Mouse (Mus musculus) forebrain, embryonic 16.5 days (tissue): ENCODE measurements around the gene Kit. TPM values are rescaled to one million over a fixed set of nuclear protein-coding genes. Genes with fewer than 3 reads are reported as not detected.

ENCODE experiments used
- ATAC-seq: fragments of 200-750 bp; cut with Nextera tagmentation; 2 replicates; pipeline ENCODE4 v1.8.0; 2017; ENCODE audit warnings: mild to moderate bottlenecking, moderate library complexity
- H3K27ac ChIP-seq: fragments of 300-500 bp; sonication (generic); 2 replicates; pipeline ENCODE4 v1.5.1; 2014; ENCODE audit warnings: low read length, control low read depth
- H3K27me3 ChIP-seq: fragments of 300-500 bp; sonication (generic); replicated peaks from 2 replicates; pipeline ENCODE4 v1.6.1; 2014; ENCODE audit warnings: low read length; ENCODE audit not compliant: control insufficient read depth, insufficient read depth
- H3K36me3 ChIP-seq: fragments of 300-500 bp; sonication (generic); 2 replicates; pipeline ENCODE4 v1.6.1; 2014; ENCODE audit not compliant: control insufficient read depth, insufficient read depth
- H3K4me1 ChIP-seq: fragments of 300-500 bp; sonication (generic); replicated peaks from 2 replicates; pipeline ENCODE4 v1.6.1; 2014; ENCODE audit warnings: low read length; ENCODE audit not compliant: control insufficient read depth, insufficient read depth
- H3K4me2 ChIP-seq: fragments of 300-500 bp; sonication (generic); 2 replicates; pipeline ENCODE4 v1.6.1; 2014; ENCODE audit warnings: mild to moderate bottlenecking, low read length, control low read depth
- H3K4me3 ChIP-seq: fragments of 300-500 bp; sonication (generic); replicated peaks from 2 replicates; pipeline ENCODE4 v1.5.1; 2014; ENCODE audit warnings: mild to moderate bottlenecking, low read length, control low read depth
- H3K9ac ChIP-seq: fragments of 300-500 bp; sonication (generic); replicated peaks from 2 replicates; pipeline ENCODE4 v1.6.1; 2014; ENCODE audit warnings: low read depth, low read length, control low read depth
- H3K9me3 ChIP-seq: fragments of 300-500 bp; sonication (generic); 2 replicates; pipeline ENCODE4 v1.6.1; 2016; ENCODE audit warnings: low read length; ENCODE audit not compliant: control insufficient read depth
- WGBS: fragments of 180-500 bp; shearing (Covaris S2); extraction: QIAGEN DNeasy Blood & Tissue Kit; methylation state at CpG from one replicate; pipeline ENCODE4 v1.1.7; 2014; 5-methylcytosine and 5-hydroxymethylcytosine counted together
- polyA plus RNA-seq: library from polyadenylated mRNA; unstranded; fragments of >200 nt; fragmentation: Nextera tagmentation; extraction: Ambion mirVana; gene quantifications from 2 replicates; pipeline ENCODE4 v1.2.1, GENCODE M21; 2015

Gene Kit
- polyA plus RNA-seq, 1 experiment from 2014 or later: 41.9 TPM

DNA sequence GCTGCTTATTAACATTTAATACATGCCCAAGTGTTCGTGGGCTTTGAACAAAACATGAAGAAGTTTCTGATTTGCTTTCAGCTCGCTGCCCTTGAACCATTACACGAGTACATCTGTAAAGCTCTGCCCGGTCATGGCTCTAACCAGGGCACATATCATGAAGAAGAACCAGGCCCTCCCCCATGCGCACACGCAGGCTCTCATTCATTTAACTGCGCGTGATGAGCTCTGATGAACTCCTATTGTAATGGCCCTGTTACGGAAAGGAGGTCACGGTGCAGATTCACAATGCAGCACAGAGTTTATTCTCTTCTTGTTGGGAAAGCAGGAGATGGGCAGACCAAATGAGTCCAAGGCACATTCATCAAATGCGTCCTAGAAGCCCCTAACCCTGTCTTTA, 17.1 kb upstream of the Kit start:
- H3K4me1 ChIP-seq: no peaks in the 10 kb centered on the region
- H3K9me3 ChIP-seq: no peaks in the 10 kb centered on the region
- H3K27me3 ChIP-seq: no peaks in the 10 kb centered on the region
- H3K36me3 ChIP-seq: no peaks in the 10 kb centered on the region
- H3K9ac ChIP-seq: no peak overlapping the region
- no peak overlapping the region for H3K4me2 ChIP-seq
- no peak overlapping the region for H3K4me3 ChIP-seq
- no peak overlapping the region for H3K27ac ChIP-seq
- WGBS: 76% methylated on average over 11 of the region's 11 CpGs
- ATAC-seq: no peak

DNA sequence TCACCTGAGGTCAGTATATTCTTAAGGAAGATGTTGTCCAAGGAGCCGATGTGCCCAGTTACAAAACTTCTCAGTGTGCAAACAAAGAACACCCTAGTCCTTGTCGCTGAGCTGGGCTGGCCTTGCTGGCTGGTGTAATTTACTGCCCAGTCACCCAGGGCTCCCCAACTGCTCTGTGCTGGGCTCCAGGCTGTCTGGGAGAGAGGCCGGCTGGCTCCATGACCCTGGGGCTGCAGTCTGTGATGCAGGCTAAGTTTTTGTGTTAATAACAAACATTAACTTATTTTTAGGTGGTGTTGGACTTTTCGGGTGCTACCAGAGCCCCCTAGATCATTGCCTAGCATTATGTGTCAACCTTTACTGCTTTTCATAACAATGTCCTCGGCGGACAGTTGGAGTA, 15.4 kb upstream of the Kit start:
- no peaks in the 10 kb centered on the region for H3K27me3 ChIP-seq
- no peak overlapping the region for H3K9ac ChIP-seq
- H3K4me1 ChIP-seq: no peaks in the 10 kb centered on the region
- H3K4me3 ChIP-seq: no peak overlapping the region
- WGBS: 92% methylated on average over 6 of the region's 6 CpGs
- no peak overlapping the region for H3K27ac ChIP-seq
- H3K36me3 ChIP-seq: no peaks in the 10 kb centered on the region
- no peak overlapping the region for H3K4me2 ChIP-seq
- H3K9me3 ChIP-seq: no peaks in the 10 kb centered on the region
- no peak for ATAC-seq

DNA sequence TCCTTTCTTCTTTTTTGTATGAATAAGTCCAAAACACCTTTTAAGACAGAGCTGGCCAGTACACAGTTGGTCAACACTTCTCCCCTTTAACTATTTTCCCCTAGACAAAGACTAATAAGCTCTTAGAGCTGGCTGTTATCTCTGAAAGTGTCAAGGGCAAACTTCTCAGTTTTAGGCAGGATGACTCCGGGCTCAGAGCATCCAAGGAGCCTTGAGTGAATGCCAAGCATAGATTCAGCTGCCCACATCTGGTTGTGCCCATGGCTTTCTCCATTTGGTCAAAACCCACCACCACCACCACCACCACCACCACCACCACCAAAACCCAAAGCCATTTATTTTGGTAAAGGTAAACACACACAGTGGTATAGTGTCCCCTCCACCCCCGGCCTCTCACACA, 13.5 kb upstream of the Kit start:
- Histone ChIP-seq H3K4me3 (no peak overlapping the region), H3K4me2 (no peak overlapping the region), H3K9ac (no peak overlapping the region), H3K9me3 (no peaks in the 10 kb centered on the region), H3K36me3 (no peaks in the 10 kb centered on the region), H3K4me1 (no peaks in the 10 kb centered on the region), H3K27me3 (no peaks in the 10 kb centered on the region), H3K27ac (no peak overlapping the region)
- no peak for ATAC-seq
- 96% methylated on average over 2 of the region's 2 CpGs for WGBS

GRCm38 (mm10) chr5:75574151-75574851, 415 bp upstream of the Kit start:
- Histone ChIP-seq H3K4me1 (peaks cover 30% of the 10 kb centered on the region), H3K9ac (peak overlapping the region; percentile 76), H3K9me3 (no peaks in the 10 kb centered on the region), H3K36me3 (no peaks in the 10 kb centered on the region), H3K27me3 (peaks cover 2% of the 10 kb centered on the region), H3K4me2 (peak overlapping the region; percentile 99), H3K4me3 (peak overlapping the region; percentile 78), H3K27ac (no peak overlapping the region)
- WGBS: 3% methylated on average over 27 of the region's 27 CpGs
- ATAC-seq: no peak

GRCm38 (mm10) chr5:75575567-75576515, 1.1 kb downstream of the Kit start:
- Histone ChIP-seq H3K27me3 (peaks cover 2% of the 10 kb centered on the region), H3K27ac (peak overlapping the region; percentile 69), H3K9ac (peak overlapping the region; percentile 76), H3K36me3 (no peaks in the 10 kb centered on the region), H3K4me2 (peak overlapping the region; percentile 99), H3K4me1 (peaks cover 30% of the 10 kb centered on the region), H3K9me3 (no peaks in the 10 kb centered on the region), H3K4me3 (peak overlapping the region; percentile 78)
- under 1% methylated on average over 53 of the region's 53 CpGs for WGBS
- ATAC-seq: peak; percentile 68

DNA sequence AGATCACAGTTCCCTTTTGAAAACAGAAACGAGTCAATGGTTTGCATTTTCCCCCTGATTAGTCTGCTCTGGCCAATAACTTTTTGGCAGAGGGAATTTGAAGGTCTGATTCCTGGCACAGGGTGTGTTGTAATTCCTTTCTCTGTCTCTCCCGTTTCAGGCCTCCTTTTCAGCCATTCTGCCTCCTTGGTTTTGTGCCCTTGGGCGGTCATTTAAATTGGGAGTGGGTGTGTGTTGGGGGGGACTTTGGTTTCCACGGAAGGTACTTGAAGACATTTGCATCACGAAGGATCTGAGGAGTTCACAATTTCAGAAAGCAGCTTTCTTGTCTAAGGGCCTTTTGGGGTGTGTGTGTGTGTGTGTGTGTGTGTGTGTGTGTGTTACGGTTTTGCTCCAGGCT, 2.0 kb downstream of the Kit start:
- Histone ChIP-seq H3K36me3 (no peaks in the 10 kb centered on the region), H3K4me1 (peaks cover 30% of the 10 kb centered on the region), H3K4me3 (peak overlapping the region; percentile 78), H3K27ac (no peak overlapping the region), H3K9ac (peak overlapping the region; percentile 76), H3K9me3 (no peaks in the 10 kb centered on the region), H3K27me3 (peaks cover 2% of the 10 kb centered on the region), H3K4me2 (peak overlapping the region; percentile 99)
- ATAC-seq: no peak
- 19% methylated on average over 6 of the region's 6 CpGs for WGBS

DNA sequence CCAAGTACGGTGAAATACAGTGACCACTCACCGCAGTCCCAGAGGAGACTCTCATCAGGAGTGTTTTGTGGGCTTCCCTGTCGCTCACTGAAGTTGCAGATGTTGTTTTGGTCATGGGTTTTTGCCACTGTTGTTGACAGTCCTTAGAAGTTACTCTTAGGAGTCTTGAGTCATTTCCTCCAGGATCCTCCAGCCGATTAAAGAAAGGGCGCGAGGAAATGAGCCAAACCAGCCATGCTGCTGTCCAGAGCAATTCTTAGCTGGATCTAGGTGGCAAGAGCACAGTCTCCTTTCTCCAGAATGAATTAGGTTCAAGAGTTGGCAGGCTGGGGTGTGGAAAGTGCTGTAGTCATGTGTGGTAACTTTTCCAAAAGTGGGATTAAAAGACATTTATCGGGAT, 3.4 kb downstream of the Kit start:
- H3K27me3 ChIP-seq: peaks cover 2% of the 10 kb centered on the region
- H3K4me3 ChIP-seq: no peak overlapping the region
- H3K4me2 ChIP-seq: peak overlapping the region; percentile 13; the same call in 1 of the 2 replicates
- H3K4me1 ChIP-seq: peaks cover 30% of the 10 kb centered on the region
- no peak overlapping the region for H3K27ac ChIP-seq
- H3K9me3 ChIP-seq: no peaks in the 10 kb centered on the region
- H3K9ac ChIP-seq: no peak overlapping the region
- no peaks in the 10 kb centered on the region for H3K36me3 ChIP-seq
- no peak for ATAC-seq
- 77% methylated on average over 7 of the region's 7 CpGs for WGBS

DNA sequence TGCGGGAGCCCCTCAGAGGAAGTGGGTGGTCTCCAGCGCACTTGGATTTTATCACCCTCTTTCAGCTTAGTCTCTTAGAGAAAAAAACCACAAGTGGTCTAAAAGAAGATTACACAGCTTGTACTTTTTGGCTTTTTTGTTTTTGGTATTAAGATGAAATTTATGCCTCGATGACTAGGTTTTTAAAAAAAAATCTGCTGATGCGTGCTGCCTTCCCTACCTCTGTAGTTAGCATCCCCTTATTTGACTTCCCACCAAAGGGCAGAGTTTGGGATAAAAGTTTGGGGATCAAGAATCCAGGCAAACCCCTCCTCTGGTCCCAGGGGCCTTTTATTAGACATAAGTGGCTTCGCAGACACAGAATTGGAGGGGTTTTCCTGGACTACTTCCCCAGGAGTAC, 4.5 kb downstream of the Kit start:
- Histone ChIP-seq H3K36me3 (no peaks in the 10 kb centered on the region), H3K9me3 (no peaks in the 10 kb centered on the region), H3K27ac (no peak overlapping the region), H3K27me3 (no peaks in the 10 kb centered on the region; the same call in none of the 2 replicates), H3K9ac (no peak overlapping the region), H3K4me3 (no peak overlapping the region), H3K4me1 (peaks cover 28% of the 10 kb centered on the region), H3K4me2 (no peak overlapping the region)
- no peak for ATAC-seq
- 86% methylated on average over 5 of the region's 5 CpGs for WGBS

DNA sequence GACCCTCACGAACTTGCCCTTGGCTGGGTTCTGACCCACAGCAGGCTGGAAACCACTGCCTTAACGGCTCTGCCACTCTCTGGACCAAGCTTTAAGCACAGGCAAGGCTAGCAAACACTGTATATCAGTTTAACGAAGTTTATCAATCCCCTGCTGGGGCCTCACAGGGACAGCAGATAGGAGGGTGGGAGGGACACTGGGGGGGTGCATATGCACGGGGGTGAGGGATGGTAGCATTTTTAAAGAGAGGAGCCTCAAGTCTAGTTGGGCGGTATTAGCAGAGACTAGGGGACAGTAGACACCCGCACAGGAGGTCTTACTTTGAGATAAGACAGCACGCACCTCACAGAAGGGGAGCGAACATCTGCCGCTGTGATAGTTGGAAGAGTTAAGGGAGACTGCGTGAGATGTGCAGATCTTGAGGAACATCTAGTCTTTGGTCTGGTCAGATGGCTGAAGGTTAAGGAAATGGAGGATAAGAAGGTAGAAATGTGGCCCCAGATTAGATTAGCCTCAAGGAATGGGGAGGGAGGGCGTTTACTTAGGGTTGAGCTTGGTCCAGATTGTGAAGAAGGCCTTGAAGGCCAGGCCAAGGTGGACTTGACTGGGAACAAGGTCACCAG, 5.0 kb downstream of the Kit start:
- H3K4me3 ChIP-seq: no peak overlapping the region
- H3K4me1 ChIP-seq: peaks cover 24% of the 10 kb centered on the region
- H3K27ac ChIP-seq: no peak overlapping the region
- WGBS: 82% methylated on average over 11 of the region's 11 CpGs
- H3K9me3 ChIP-seq: no peaks in the 10 kb centered on the region
- ATAC-seq: no peak
- no peak overlapping the region for H3K4me2 ChIP-seq
- no peaks in the 10 kb centered on the region for H3K36me3 ChIP-seq
- no peak overlapping the region for H3K9ac ChIP-seq
- H3K27me3 ChIP-seq: no peaks in the 10 kb centered on the region; the same call in none of the 2 replicates
